Mouse (Mus musculus) forebrain, postnatal 0 days (tissue): Measurements from ENCODE around the gene Scarb1. TPM values are rescaled to one million over a fixed set of nuclear protein-coding genes. Genes with fewer than 3 reads are reported as not detected.

Experiments used
- ATAC-seq: fragments of 200-750 bp; cut with Nextera tagmentation; 2 replicates; pipeline ENCODE4 v1.8.0; 2017; ENCODE audit warnings: mild to moderate bottlenecking, moderate library complexity
- DNase-seq: peaks from one replicate; pipeline ENCODE4 v3.0.0-alpha.2; 2015
- H3K27ac ChIP-seq: fragments of 300-500 bp; sonication (generic); 2 replicates; pipeline ENCODE4 v1.5.1; 2014; ENCODE audit warnings: low read depth, mild to moderate bottlenecking, antibody characterized with exemption, low read length, moderate library complexity, mixed read lengths
- H3K27me3 ChIP-seq: fragments of 300-500 bp; sonication (generic); 2 replicates; pipeline ENCODE4 v1.6.1; 2014; ENCODE audit warnings: mild to moderate bottlenecking, low read length, mixed read lengths; ENCODE audit not compliant: insufficient read depth
- H3K36me3 ChIP-seq: fragments of 300-500 bp; sonication (generic); 2 replicates; pipeline ENCODE4 v1.6.1; 2014; ENCODE audit warnings: mild to moderate bottlenecking, moderate library complexity; ENCODE audit not compliant: insufficient read depth
- H3K4me1 ChIP-seq: fragments of 300-500 bp; sonication (generic); 2 replicates; pipeline ENCODE4 v1.6.1; 2014; ENCODE audit warnings: antibody characterized with exemption; ENCODE audit not compliant: insufficient read depth
- H3K4me2 ChIP-seq: fragments of 300-500 bp; sonication (generic); 2 replicates; pipeline ENCODE4 v1.6.1; 2014; ENCODE audit warnings: low read depth, mild to moderate bottlenecking, moderate library complexity
- H3K4me3 ChIP-seq: fragments of 300-500 bp; sonication (generic); 2 replicates; pipeline ENCODE4 v1.5.1; 2014; ENCODE audit warnings: low read depth, low read length, mixed read lengths
- H3K9ac ChIP-seq: fragments of 300-500 bp; sonication (generic); 2 replicates; pipeline ENCODE4 v1.6.1; 2014; ENCODE audit warnings: mild to moderate bottlenecking
- H3K9me3 ChIP-seq: fragments of 300-500 bp; sonication (generic); 2 replicates; pipeline ENCODE4 v1.6.1; 2016; ENCODE audit warnings: low read length
- CTCF ChIP-seq: sonication (generic); IDR thresholded peaks from 2 replicates; pipeline ENCODE4 v1.5.1; 2016; ENCODE audit warnings: antibody characterized with exemption, control low read depth, low read depth
- WGBS: fragments of 180-500 bp; shearing (Covaris S2); extraction: QIAGEN DNeasy Blood & Tissue Kit; methylation state at CpG from one replicate; pipeline ENCODE4 v1.1.7; 2014; 5-methylcytosine and 5-hydroxymethylcytosine counted together
- polyA plus RNA-seq: library from polyadenylated mRNA; unstranded; fragments of >200 nt; fragmentation: Nextera tagmentation; extraction: Ambion mirVana; gene quantifications from 2 replicates; pipeline ENCODE4 v1.2.1, GENCODE M21; 2015
- total RNA-seq: library from RNA; depleted of rRNA; stranded (reverse); fragments of >200 nt; gene quantifications from 2 replicates; pipeline ENCODE4 v1.2.3, GENCODE M21; 2014

Gene Scarb1
- total and polyA plus RNA-seq, 2 experiments from 2014 or later = 52.7 to 55.9 TPM

GRCm38 (mm10) chr5:125316771-125317170, 24.1 kb downstream of the Scarb1 start:
- no peak overlapping the region for H3K4me3 ChIP-seq
- no peaks in the 10 kb centered on the region for H3K9me3 ChIP-seq
- no peak for TF ChIP-seq CTCF
- WGBS = 93% methylated on average over 2 of the region's 2 CpGs
- no peaks in the 10 kb centered on the region for H3K36me3 ChIP-seq
- H3K9ac ChIP-seq = no peak overlapping the region
- no peak overlapping the region for H3K4me2 ChIP-seq
- H3K4me1 ChIP-seq = no peaks in the 10 kb centered on the region
- no peak for DNase-seq
- no peak for ATAC-seq
- H3K27ac ChIP-seq = no peak overlapping the region
- no peaks in the 10 kb centered on the region for H3K27me3 ChIP-seq

GRCm38 (mm10) chr5:125315110-125315509, 25.8 kb downstream of the Scarb1 start:
- DNase-seq = no peak
- no peaks in the 10 kb centered on the region for H3K36me3 ChIP-seq
- H3K9me3 ChIP-seq = no peaks in the 10 kb centered on the region
- H3K4me2 ChIP-seq = no peak overlapping the region
- no peaks in the 10 kb centered on the region for H3K4me1 ChIP-seq
- ATAC-seq = no peak
- no peak overlapping the region for H3K9ac ChIP-seq
- no peaks in the 10 kb centered on the region for H3K27me3 ChIP-seq
- 70% methylated on average over 1 of the region's 1 CpGs for WGBS
- no peak overlapping the region for H3K4me3 ChIP-seq
- TF ChIP-seq CTCF = no peak
- no peak overlapping the region for H3K27ac ChIP-seq

GRCm38 (mm10) chr5:125313991-125314390, 26.9 kb downstream of the Scarb1 start:
- WGBS = 67% methylated on average over 11 of the region's 11 CpGs
- no peak overlapping the region for H3K4me3 ChIP-seq
- no peak overlapping the region for H3K4me2 ChIP-seq
- ATAC-seq = no peak
- no peaks in the 10 kb centered on the region for H3K36me3 ChIP-seq
- H3K27me3 ChIP-seq = no peaks in the 10 kb centered on the region
- no peak for TF ChIP-seq CTCF
- no peaks in the 10 kb centered on the region for H3K4me1 ChIP-seq
- no peak for DNase-seq
- H3K27ac ChIP-seq = no peak overlapping the region
- H3K9ac ChIP-seq = no peak overlapping the region
- H3K9me3 ChIP-seq = no peaks in the 10 kb centered on the region

DNA sequence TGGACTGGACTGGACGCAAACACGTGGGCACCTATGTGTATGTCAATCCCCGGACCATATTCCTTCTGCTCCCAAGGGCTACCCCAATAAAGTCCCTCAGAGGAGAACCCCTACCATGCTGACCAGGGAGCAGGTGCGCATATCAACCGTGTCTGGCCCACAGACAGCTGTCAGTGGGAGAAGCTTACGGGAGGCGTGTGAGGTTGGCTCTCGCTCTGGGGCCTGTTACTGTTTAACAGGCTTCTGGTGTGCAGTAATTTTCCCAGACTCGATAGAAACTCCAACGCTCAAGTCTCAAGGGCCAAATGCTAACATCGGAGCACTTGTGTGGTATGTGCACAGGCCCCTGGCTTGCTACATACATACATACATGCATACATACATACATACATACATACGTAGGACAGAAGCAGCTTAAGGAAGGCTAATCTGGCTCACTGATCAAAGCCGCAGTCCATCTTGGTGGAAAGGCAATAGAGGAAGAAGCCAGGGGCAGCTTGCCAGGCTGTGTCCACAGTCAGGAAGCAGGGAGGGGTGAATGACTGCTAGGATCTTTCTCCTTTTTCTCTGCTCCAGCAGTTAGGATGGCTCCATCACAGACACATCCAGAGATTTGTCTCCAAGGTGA, 27.8 kb downstream of the Scarb1 start:
- H3K4me3 ChIP-seq = no peak overlapping the region
- ATAC-seq = no peak
- H3K36me3 ChIP-seq = no peaks in the 10 kb centered on the region
- WGBS = 78% methylated on average over 13 of the region's 13 CpGs
- H3K4me1 ChIP-seq = no peaks in the 10 kb centered on the region
- DNase-seq = no peak
- no peak overlapping the region for H3K9ac ChIP-seq
- H3K27ac ChIP-seq = no peak overlapping the region
- no peak overlapping the region for H3K4me2 ChIP-seq
- H3K27me3 ChIP-seq = no peaks in the 10 kb centered on the region
- no peak for TF ChIP-seq CTCF
- H3K9me3 ChIP-seq = no peaks in the 10 kb centered on the region

GRCm38 (mm10) chr5:125310986-125311385, 29.9 kb downstream of the Scarb1 start:
- H3K9ac ChIP-seq = no peak overlapping the region
- whole genome bisulfite sequencing = 73% methylated on average over 2 of the region's 2 CpGs
- no peak for DNase-seq
- no peaks in the 10 kb centered on the region for H3K4me1 ChIP-seq
- TF ChIP-seq CTCF = no peak
- no peak overlapping the region for H3K4me2 ChIP-seq
- H3K4me3 ChIP-seq = no peak overlapping the region
- no peak overlapping the region for H3K27ac ChIP-seq
- H3K27me3 ChIP-seq = no peaks in the 10 kb centered on the region
- no peak for ATAC-seq
- no peaks in the 10 kb centered on the region for H3K9me3 ChIP-seq
- H3K36me3 ChIP-seq = no peaks in the 10 kb centered on the region

DNA sequence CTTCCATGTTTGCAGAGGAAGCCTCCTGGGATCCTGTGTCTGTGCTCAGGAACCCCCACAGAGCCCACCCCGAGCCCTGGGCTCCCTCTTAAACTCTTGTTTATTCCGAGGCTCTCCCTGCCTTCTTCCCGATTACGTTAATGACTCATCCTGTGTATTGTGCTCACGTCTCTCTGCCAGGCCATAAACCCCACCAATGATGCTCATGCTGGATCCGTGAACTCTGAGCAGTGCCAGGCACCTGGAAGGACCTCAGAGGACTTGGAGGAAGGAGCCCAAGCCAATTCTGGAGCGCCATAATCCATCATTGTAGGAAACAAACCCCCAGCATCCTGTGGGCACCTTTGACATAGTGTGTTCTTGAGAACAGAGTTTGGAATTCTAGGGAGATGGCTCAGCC, 31.7 kb downstream of the Scarb1 start:
- no peaks in the 10 kb centered on the region for H3K36me3 ChIP-seq

GRCm38 (mm10) chr5:125306824-125307223, 34.1 kb downstream of the Scarb1 start:
- Histone ChIP-seq H3K4me2 (no peak overlapping the region), H3K4me3 (no peak overlapping the region), H3K36me3 (no peaks in the 10 kb centered on the region), H3K9ac (no peak overlapping the region), H3K27ac (no peak overlapping the region), H3K9me3 (no peaks in the 10 kb centered on the region), H3K27me3 (no peaks in the 10 kb centered on the region), H3K4me1 (no peaks in the 10 kb centered on the region)
- ATAC-seq = no peak
- TF ChIP-seq CTCF = no peak
- 63% methylated on average over 13 of the region's 13 CpGs for WGBS
- no peak for DNase-seq

More for the DNA sequence above, 31.7 kb downstream of the Scarb1 start:
- no peaks in the 10 kb centered on the region for H3K9me3 ChIP-seq
- WGBS = 71% methylated on average over 7 of the region's 7 CpGs
- no peak for TF ChIP-seq CTCF
- no peak overlapping the region for H3K27ac ChIP-seq
- no peak overlapping the region for H3K4me3 ChIP-seq
- H3K4me2 ChIP-seq = no peak overlapping the region
- no peak overlapping the region for H3K9ac ChIP-seq
- DNase-seq (no peak), ATAC-seq (no peak)
- no peaks in the 10 kb centered on the region for H3K4me1 ChIP-seq
- no peaks in the 10 kb centered on the region for H3K27me3 ChIP-seq

GRCm38 (mm10) chr5:125306372-125306771, 34.5 kb downstream of the Scarb1 start:
- no peaks in the 10 kb centered on the region for H3K27me3 ChIP-seq
- ATAC-seq (no peak), DNase-seq (no peak)
- no peak overlapping the region for H3K4me3 ChIP-seq
- TF ChIP-seq CTCF = peak; percentile 36
- no peaks in the 10 kb centered on the region for H3K9me3 ChIP-seq
- H3K36me3 ChIP-seq = no peaks in the 10 kb centered on the region
- H3K4me1 ChIP-seq = no peaks in the 10 kb centered on the region
- no peak overlapping the region for H3K27ac ChIP-seq
- WGBS = 79% methylated on average over 7 of the region's 7 CpGs
- H3K9ac ChIP-seq = no peak overlapping the region
- no peak overlapping the region for H3K4me2 ChIP-seq
